Mouse (Mus musculus): ENCODE measurements around the gene Gapdhs.

GRCm38 (mm10) chr7:30766408-30766807 is 22.9 kb upstream of the Gapdhs start:
- TF ChIP-seq CTCF (IDR thresholded peaks at IDR 0.05; ENCODE audit: borderline replicate concordance, control insufficient read depth, extremely low read depth, insufficient read depth, low read length, poor library complexity) (no peak), POLR2A (IDR thresholded peaks at IDR 0.05; ENCODE audit: control insufficient read depth, extremely low read depth, insufficient read depth, low read length, poor library complexity) (no peak)
